Mouse (Mus musculus): ENCODE measurements at regions not wholly inside any gene's neighbourhood (a gene's known extent, or its start where the extent isn't known, plus 50 kb on each side); places are given as distances from the start of the nearest gene placed in this dataset.
A peak's percentile ranks its signal among the peaks of the same experiment; 100 is the strongest.
"Not testable (repeated sequence)": the region's sequence is repeated elsewhere in the genome, so short reads cannot be mapped to it uniquely, and the experiment has no call there.

- DNase-seq (ENCODE audit: low spot score) = no peak
Observed at GRCm38 (mm10) chr7:73688451-73688850, 51.7 kb upstream of the Fam174b start.

GRCm38 (mm10) chr7:73686245-73686644 is 53.9 kb upstream of the Fam174b start:
- DNase-seq (ENCODE audit: low spot score) = not testable (repeated sequence)

- no peak for DNase-seq (ENCODE audit: low spot score)
Observed at GRCm38 (mm10) chr7:73682756-73683155, 57.3 kb upstream of the Fam174b start.

- no peak for DNase-seq (ENCODE audit: low spot score)
Observed at GRCm38 (mm10) chr7:73670598-73670997, 69.5 kb upstream of the Fam174b start.

GRCm38 (mm10) chr7:73668791-73669190 is 71.3 kb upstream of the Fam174b start:
- no peak for DNase-seq (ENCODE audit: low spot score)

GRCm38 (mm10) chr7:73666921-73667675 is 73.0 kb upstream of the Fam174b start:
- DNase-seq (ENCODE audit: low spot score) = no peak

- DNase-seq (ENCODE audit: low spot score) = no peak
Observed at GRCm38 (mm10) chr7:73664962-73665361, 75.1 kb upstream of the Fam174b start.

GRCm38 (mm10) chr7:73662536-73662935 is 77.6 kb upstream of the Fam174b start:
- DNase-seq (ENCODE audit: low spot score) = no peak

GRCm38 (mm10) chr7:73661901-73662300 is 78.2 kb upstream of the Fam174b start:
- DNase-seq (ENCODE audit: low spot score) = no peak

GRCm38 (mm10) chr7:73659551-73659950 is 80.6 kb upstream of the Fam174b start:
- DNase-seq (ENCODE audit: low spot score) = no peak

GRCm38 (mm10) chr7:73657283-73657682 is 82.8 kb upstream of the Fam174b start:
- no peak for DNase-seq (ENCODE audit: low spot score)

- DNase-seq (ENCODE audit: low spot score) = not testable (repeated sequence)
Observed at GRCm38 (mm10) chr7:73656424-73656795, 83.7 kb upstream of the Fam174b start.

GRCm38 (mm10) chr7:73655787-73656423 is 84.2 kb upstream of the Fam174b start:
- DNase-seq (ENCODE audit: low spot score) = peak; percentile 50

GRCm38 (mm10) chr7:73654193-73654871 is 85.8 kb upstream of the Fam174b start:
- DNase-seq (ENCODE audit: low spot score) = peak; percentile 57

- no peak for DNase-seq (ENCODE audit: low spot score)
Observed at GRCm38 (mm10) chr7:73650909-73651308, 89.2 kb upstream of the Fam174b start.

- peak; percentile 85 for DNase-seq (ENCODE audit: low spot score)
Observed at GRCm38 (mm10) chr7:73648010-73648409, 92.1 kb upstream of the Fam174b start.

- DNase-seq (ENCODE audit: low spot score) = no peak
Observed at GRCm38 (mm10) chr7:73647140-73647539, 93.0 kb upstream of the Fam174b start.

GRCm38 (mm10) chr7:73646711-73647110 is 93.4 kb upstream of the Fam174b start:
- no peak for DNase-seq (ENCODE audit: low spot score)

GRCm38 (mm10) chr7:73644362-73644904 is 95.7 kb upstream of the Fam174b start:
- DNase-seq (ENCODE audit: low spot score) = no peak

- no peak for DNase-seq (ENCODE audit: low spot score)
Observed at GRCm38 (mm10) chr7:73643993-73644335, 96.1 kb upstream of the Fam174b start.

GRCm38 (mm10) chr7:73643306-73643992 is 96.7 kb upstream of the Fam174b start:
- DNase-seq (ENCODE audit: low spot score) = no peak

GRCm38 (mm10) chr7:73640194-73640593 is 98.6 kb upstream of the Chd2 start:
- no peak for DNase-seq (ENCODE audit: low spot score)
